8 mouse cellular contexts compared by ENCODE assay signal in genomic region chr6:86848915-86849644, GRCm38 (mm10). TPM values are rescaled to one million over a fixed set of nuclear protein-coding genes. Genes with fewer than 3 reads are reported as not detected.
DNase-seq lines count a peak whose midpoint lies in the region; ATAC-seq lines count a peak whose summit lies in the region.

Gene Aak1 (plus strand): TSS chr6:86849517.

- peak; percentile 94 for DNase-seq in CD4-positive, CD25-positive, alpha-beta regulatory T cell, adult 2 months (ENCODE audit: low read depth, low spot score)
- DNase-seq in fibroblast of lung, adult 2 months (ENCODE audit: low read depth) = peak; percentile 62
- DNase-seq in kidney, postnatal 14 days = peak; percentile 95
- peak; percentile 82 for DNase-seq in liver, embryonic 13.5 days
- peak; percentile 96 for DNase-seq in neural tube, embryonic 10.5 days (ENCODE audit: extremely low spot score, low spot score)

- ATAC-seq in heart, embryonic 14.5 days (ENCODE audit: insufficient number of reproducible peaks, insufficient read depth, low FRiP score, low read depth) = peak; percentile 88
- peak; percentile 87 for ATAC-seq in liver, embryonic 13.5 days (ENCODE audit: low read depth)
- peak; percentile 93 for ATAC-seq in stomach, embryonic 16.5 days (ENCODE audit: insufficient read depth, low FRiP score)

- peaks cover 16% of the 10 kb centered on the region for H3K4me1 ChIP-seq in brown adipose tissue, adult 24 weeks (ENCODE audit: control insufficient read depth, insufficient read depth, insufficient read length, low read length)
- peaks cover 7 to 35% of the 10 kb centered on the region in 2 experiments for H3K4me1 ChIP-seq in heart, embryonic 14.5 days (ENCODE audit: control insufficient read depth in 2 of 2, insufficient read depth in 2 of 2, low read length in 2 of 2)
- peaks cover 54% of the 10 kb centered on the region for H3K4me1 ChIP-seq in liver, embryonic 13.5 days (replicated peaks)
- H3K4me1 ChIP-seq in stomach, embryonic 16.5 days (ENCODE audit: control insufficient read depth, insufficient read depth, low read length) = peaks cover 26% of the 10 kb centered on the region

- no peaks in the 10 kb centered on the region for H3K27me3 ChIP-seq in heart, embryonic 14.5 days (ENCODE audit: control insufficient read depth, insufficient read depth, low read length)
- no peaks in the 10 kb centered on the region for H3K27me3 ChIP-seq in liver, embryonic 13.5 days
- no peaks in the 10 kb centered on the region for H3K27me3 ChIP-seq in stomach, embryonic 16.5 days (ENCODE audit: control insufficient read depth, insufficient read depth, low read length)

- peak within 1 kb of the TSS; percentile 72 for H3K4me3 ChIP-seq in brown adipose tissue, adult 24 weeks (ENCODE audit: insufficient read depth, low read depth, low read length)
- peak within 1 kb of the TSS; percentile 70 to 83 for H3K4me3 ChIP-seq in heart, embryonic 14.5 days (ENCODE audit: control insufficient read depth in 1 of 2, insufficient read depth in 1 of 2, low read depth in 1 of 2, low read length in 2 of 2)
- H3K4me3 ChIP-seq in liver, embryonic 13.5 days (replicated peaks) = peak within 1 kb of the TSS; percentile 95
- peak within 1 kb of the TSS; percentile 80 for H3K4me3 ChIP-seq in stomach, embryonic 16.5 days (replicated peaks; ENCODE audit: low read length)

- WGBS in heart, embryonic 14.5 days = under 1% methylated on average over 59 of the region's 60 CpGs
- under 1% methylated on average over 60 of the region's 60 CpGs for WGBS in liver, embryonic 13.5 days (ENCODE audit: insufficient replicate concordance)
- under 1% methylated on average over 60 of the region's 60 CpGs for WGBS in stomach, embryonic 16.5 days

- H3K9ac ChIP-seq in heart, embryonic 14.5 days (ENCODE audit: low read length) = peak within 1 kb of the TSS; percentile 95
- H3K9ac ChIP-seq in liver, embryonic 13.5 days = peak within 1 kb of the TSS; percentile 97
- H3K9ac ChIP-seq in stomach, embryonic 16.5 days (ENCODE audit: low read length) = peak within 1 kb of the TSS; percentile 94

- H3K9me3 ChIP-seq in heart, embryonic 14.5 days (ENCODE audit: control insufficient read depth, low read length) = no peaks in the 10 kb centered on the region
- no peaks in the 10 kb centered on the region for H3K9me3 ChIP-seq in liver, embryonic 13.5 days (replicated peaks)
- H3K9me3 ChIP-seq in stomach, embryonic 16.5 days (replicated peaks; ENCODE audit: control insufficient read depth, low read length) = no peaks in the 10 kb centered on the region

- peak within 1 kb of the TSS; percentile 88 for H3K4me2 ChIP-seq in heart, embryonic 14.5 days (ENCODE audit: low read length)
- peak within 1 kb of the TSS; percentile 96 for H3K4me2 ChIP-seq in liver, embryonic 13.5 days
- peak within 1 kb of the TSS; percentile 93 for H3K4me2 ChIP-seq in stomach, embryonic 16.5 days (ENCODE audit: low read depth, low read length)

- no peaks in the 10 kb centered on the region; the same call in 1 of the 2 replicates for H3K36me3 ChIP-seq in heart, embryonic 14.5 days (ENCODE audit: control insufficient read depth, insufficient read depth, low read length)
- H3K36me3 ChIP-seq in liver, embryonic 13.5 days = no peaks in the 10 kb centered on the region
- H3K36me3 ChIP-seq in stomach, embryonic 16.5 days (ENCODE audit: control insufficient read depth, insufficient read depth, low read length) = no peaks in the 10 kb centered on the region

- H3K27ac ChIP-seq in brown adipose tissue, adult 24 weeks (replicated peaks; ENCODE audit: low read depth, low read length) = peak within 1 kb of the TSS; percentile 98
- H3K27ac ChIP-seq in heart, embryonic 14.5 days (replicated peaks in 1 of 2; ENCODE audit: control insufficient read depth in 1 of 2, insufficient read depth in 1 of 2, low read depth in 2 of 2, low read length in 2 of 2) = peak within 1 kb of the TSS; percentile 98 to 100
- peak within 1 kb of the TSS; percentile 93 for H3K27ac ChIP-seq in liver, embryonic 13.5 days
- H3K27ac ChIP-seq in stomach, embryonic 16.5 days (ENCODE audit: low read length) = peak within 1 kb of the TSS; percentile 99

RNA-seq across cellular contexts. Expression of gene Aak1, which starts in this region (rescaled TPM):
- polyA plus RNA-seq in brown adipose tissue, adult 24 weeks (2012; ENCODE audit: insufficient read depth, insufficient read length, missing spikeins) = 6.9 and 13.2 TPM in 2 replicates
- 19.5 and 23.3 TPM in 2 replicates for polyA plus RNA-seq in heart, embryonic 14.5 days (2014; fragmentation: Nextera tagmentation; extraction: Ambion mirVana)
- polyA plus RNA-seq in liver, embryonic 13.5 days (2015; fragmentation: Nextera tagmentation; extraction: Ambion mirVana) = 3.4 and 4.3 TPM in 2 replicates
- 9.1 and 13.7 TPM in 2 replicates for polyA plus RNA-seq in stomach, embryonic 16.5 days (2015; fragmentation: Nextera tagmentation; extraction: Ambion mirVana)

Comparison
In these comparisons a context has a peak if more than half of its experiments do, and no peak if none do; other contexts are left out.
1. Peak in every context shown above with its lines: DNase-seq, ATAC-seq, H3K4me3 ChIP-seq and H3K27ac ChIP-seq.